Mouse (Mus musculus): ENCODE measurements around the gene Gpx4.

DNA sequence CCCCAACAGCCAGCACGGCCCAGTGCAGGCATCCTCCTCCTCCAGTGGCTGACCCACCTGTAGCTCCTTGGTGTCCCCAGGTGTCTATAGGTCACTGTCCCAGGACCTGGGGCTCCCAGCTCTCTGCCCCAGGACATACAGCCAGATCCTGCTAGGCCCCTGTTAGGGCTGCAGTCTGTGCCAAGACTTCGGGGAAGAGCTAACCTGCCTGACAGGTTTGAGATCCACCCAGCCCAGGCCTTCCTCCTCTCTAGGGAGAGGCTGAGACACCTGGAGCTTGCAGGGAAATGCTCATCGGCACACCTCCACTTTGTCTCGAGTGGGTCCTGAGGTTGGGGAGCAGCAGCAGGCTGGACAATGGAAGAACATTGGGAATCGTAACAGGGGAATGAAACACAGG lies 59.0 kb downstream of the Gpx4 start:
- TF ChIP-seq POLR2A (IDR thresholded peaks at IDR 0.05; ENCODE audit: insufficient read depth, low read depth, low read length), result no peak
- no peak for TF ChIP-seq CTCF (IDR thresholded peaks at IDR 0.05; ENCODE audit: insufficient read depth, low read depth, low read length)

Data from olfactory bulb, adult 2 months (tissue).